Mouse (Mus musculus) brain, adult 10 weeks (tissue): ENCODE measurements around the gene Tmem252. TPM values are rescaled to one million over a fixed set of nuclear protein-coding genes. Genes with fewer than 3 reads are reported as not detected.

Experiments used
- polyA plus RNA-seq: library from polyadenylated mRNA; stranded (reverse); fragments of 350-450 nt; fragmentation: Illumina TruSeq; extraction: RNeasy Lipid Tissue Mini Kit (QIAGEN cat#74804); gene quantifications from one replicate; pipeline ENCODE4 v1.2.3, GENCODE M21; 2015; ENCODE audit warnings: low read depth, low replicate concordance

Gene Tmem252
- 0.68 TPM for polyA plus RNA-seq

DNA sequence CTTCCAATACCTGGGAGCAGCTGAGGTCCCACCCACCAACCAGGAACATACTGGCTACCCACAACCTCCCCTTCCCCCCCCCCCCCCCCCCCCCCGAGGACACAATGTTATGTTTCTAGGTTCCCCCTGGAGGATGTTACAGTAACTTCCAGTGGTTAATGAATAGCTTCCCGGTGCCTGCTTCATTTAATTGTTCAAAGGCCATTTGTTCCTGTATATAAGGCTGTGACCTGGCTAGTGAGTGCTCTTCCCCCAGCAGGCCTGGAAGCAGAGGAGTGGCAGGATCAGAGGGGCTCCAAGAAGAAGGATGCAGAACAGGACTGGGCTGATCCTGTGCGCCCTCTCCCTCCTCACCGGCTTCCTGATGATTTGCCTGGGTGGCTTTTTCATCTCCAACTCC is at the start of gene Tmem252:
TSS of gene Tmem252 (plus strand) at position 247 of the 400 bp plus-strand sequence.

Other genes starting within 250 kb of the Tmem252 start
- 21.4 TPM for gene Fam122a, start 196.7 kb upstream of the Tmem252 start, polyA plus RNA-seq
- 18.9 TPM for gene Pip5k1b, start 118.1 kb upstream of the Tmem252 start, polyA plus RNA-seq
- 4.0 TPM for gene Pgm5, start 187.8 kb downstream of the Tmem252 start, polyA plus RNA-seq
- 318 TPM for gene Gm10053, start 201.7 kb downstream of the Tmem252 start, polyA plus RNA-seq
- not detected for gene Foxd4, start 227.2 kb downstream of the Tmem252 start, polyA plus RNA-seq